In genomic region chr17:87174651-87175331, GRCm38 (mm10) we compare ENCODE assay signal across 13 mouse cellular contexts.
DNase-seq lines count a peak whose midpoint lies in the region; ATAC-seq lines count a peak whose summit lies in the region.
"Had no signal": no experiment of that assay in that cellular context is flagged by ENCODE, and none has a peak within 500 bp of the region (broad histone marks: within the 10 kb centered on the region; RNA-seq: fewer than 3 reads in every experiment).

No protein-coding gene starts in this region.

- H3K27me3 ChIP-seq in kidney, embryonic 16.5 days (ENCODE audit: insufficient read depth, low read length): no peaks in the 10 kb centered on the region
- H3K27me3 ChIP-seq: CH12.LX; embryonic facial prominence, embryonic 12.5 days; hindbrain, embryonic 15.5 days; midbrain, embryonic 13.5 days had no signal

- peak; percentile 42 for ATAC-seq in kidney, embryonic 16.5 days (ENCODE audit: low FRiP score, low TSS enrichment)
- ATAC-seq: midbrain, embryonic 13.5 days had no signal

- intact Hi-C loops in gastrocnemius, postnatal 14 days (cut with DNase I; ENCODE audit: low total_unique reads): no loop called here

- WGBS in kidney, embryonic 16.5 days: 65% methylated on average over 9 of the region's 9 CpGs

- DNase-seq in gastrocnemius, postnatal 14 days: peak; percentile 42
- no peak for DNase-seq in gastrocnemius, adult 18-20 months (ENCODE audit: low spot score)
- DNase-seq in 416B (ENCODE audit: low read depth): peak; percentile 33
- DNase-seq in fibroblast of lung, adult 2 months (ENCODE audit: low read depth): peak; percentile 83
- DNase-seq in retina, postnatal 1 day: no peak
- DNase-seq in neural tube, embryonic 10.5 days (ENCODE audit: extremely low spot score, low spot score): no peak
- DNase-seq in right cerebral cortex, postnatal 10 days (ENCODE audit: low spot score in 2 of 2): no peak
- DNase-seq: right cerebral cortex, postnatal 14 days had no signal

- no peak overlapping the region for H3K9ac ChIP-seq in kidney, embryonic 16.5 days (replicated peaks; ENCODE audit: low read length)
- H3K9ac ChIP-seq: embryonic facial prominence, embryonic 12.5 days; hindbrain, embryonic 15.5 days; midbrain, embryonic 13.5 days had no signal

- H3K27ac ChIP-seq in kidney, embryonic 16.5 days (ENCODE audit: low read length): peak overlapping the region; percentile 84
- H3K27ac ChIP-seq: embryonic facial prominence, embryonic 12.5 days; hindbrain, embryonic 15.5 days; midbrain, embryonic 13.5 days had no signal

- peaks cover 4% of the 10 kb centered on the region; the same call in 1 of the 2 replicates for H3K9me3 ChIP-seq in kidney, embryonic 16.5 days (ENCODE audit: low read length)

- H3K4me1 ChIP-seq in kidney, embryonic 16.5 days (ENCODE audit: insufficient read depth, low read length): peaks cover 44% of the 10 kb centered on the region

- H3K36me3 ChIP-seq in kidney, embryonic 16.5 days (ENCODE audit: insufficient read depth, low read length): no peaks in the 10 kb centered on the region
- H3K36me3 ChIP-seq: embryonic facial prominence, embryonic 12.5 days; hindbrain, embryonic 15.5 days; midbrain, embryonic 13.5 days had no signal

- no peak overlapping the region for H3K4me2 ChIP-seq in kidney, embryonic 16.5 days (replicated peaks; ENCODE audit: low read depth, low read length)
- H3K4me2 ChIP-seq: embryonic facial prominence, embryonic 12.5 days; hindbrain, embryonic 15.5 days; midbrain, embryonic 13.5 days had no signal

- no peak overlapping the region for H3K4me3 ChIP-seq in kidney, embryonic 16.5 days (ENCODE audit: low read length)
- H3K4me3 ChIP-seq: embryonic facial prominence, embryonic 12.5 days; hindbrain, embryonic 15.5 days; midbrain, embryonic 13.5 days had no signal

Comparison
In these comparisons a context has a peak if more than half of its experiments do, and no peak if none do; other contexts are left out.
1. DNase-seq: peak in gastrocnemius, postnatal 14 days (single experiment), 416B (single experiment) and fibroblast of lung, adult 2 months (single experiment); none in gastrocnemius, adult 18-20 months (single experiment), retina, postnatal 1 day (single experiment), neural tube, embryonic 10.5 days (single experiment) and right cerebral cortex, postnatal 10 days (0 of 2).